Mouse (Mus musculus) left cerebral cortex, adult 11 months (tissue): ENCODE measurements around the gene B3gnt3.

Source experiments
- DNase-seq: peaks from one replicate; pipeline ENCODE4 v3.0.0; 2022; ENCODE audit warnings: low spot score

B3gnt3 gene

DNA sequence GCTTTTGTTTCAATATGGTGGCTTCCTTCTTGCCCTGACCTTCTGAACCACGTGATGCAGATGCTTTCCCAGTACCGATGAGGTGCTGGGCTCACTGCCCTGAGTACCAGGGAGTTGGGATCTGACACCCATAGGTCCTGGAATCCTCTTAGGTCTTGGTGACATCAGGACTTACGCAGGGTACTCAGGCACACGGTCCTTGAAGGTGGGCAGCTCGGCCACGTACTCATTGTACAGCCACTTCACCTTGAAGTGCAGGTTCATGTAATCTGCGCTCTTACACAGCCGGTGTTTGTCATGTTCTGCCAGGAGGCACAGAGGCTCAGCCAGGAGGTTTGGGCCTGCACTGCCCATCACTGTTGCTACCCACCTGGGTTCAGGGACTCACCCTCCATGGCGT is 56.1 kb downstream of the B3gnt3 start:
- no peak for DNase-seq
